Mouse (Mus musculus) lung, adult 18-20 months (tissue): ENCODE measurements at regions not wholly inside any gene's neighbourhood (a gene's known extent, or its start where the extent isn't known, plus 50 kb on each side); places are given as distances from the start of the nearest gene placed in this dataset.

Experiments used
- DNase-seq, 2 experiments: peaks; one replicate each; pipeline ENCODE4 v3.0.0; 2022; ENCODE audit warnings: mixed read lengths in 2 of 2

- peak in 1 of 2 experiments; percentile 2 for DNase-seq
Observed at GRCm38 (mm10) chr14:62117532-62117931, 174.9 kb upstream of the Rnaseh2b start.

GRCm38 (mm10) chr14:62118542-62118953 is 173.8 kb upstream of the Rnaseh2b start:
- peak in 1 of 2 experiments; percentile 13 for DNase-seq

- no peak for DNase-seq
Observed at GRCm38 (mm10) chr14:62128918-62129317, 163.5 kb upstream of the Rnaseh2b start.

- DNase-seq: no peak
Observed at GRCm38 (mm10) chr14:62132353-62132816, 160.0 kb upstream of the Rnaseh2b start.

- DNase-seq: no peak
Observed at GRCm38 (mm10) chr14:62137981-62138380, 154.4 kb upstream of the Rnaseh2b start.

GRCm38 (mm10) chr14:62144385-62145030 is 147.9 kb upstream of the Rnaseh2b start:
- no peak for DNase-seq

- DNase-seq: no peak
Observed at GRCm38 (mm10) chr14:62157038-62157716, 135.2 kb upstream of the Rnaseh2b start.

- no peak for DNase-seq
Observed at GRCm38 (mm10) chr14:62159690-62160089, 132.7 kb upstream of the Rnaseh2b start.

- DNase-seq: peak; percentile 32 to 47
Observed at GRCm38 (mm10) chr14:62163120-62163796, 129.1 kb upstream of the Rnaseh2b start.

GRCm38 (mm10) chr14:62164918-62165317 is 127.5 kb upstream of the Rnaseh2b start:
- DNase-seq: no peak

- no peak for DNase-seq
Observed at GRCm38 (mm10) chr14:62166006-62166405, 126.4 kb upstream of the Rnaseh2b start.

- no peak for DNase-seq
Observed at GRCm38 (mm10) chr14:62166596-62166995, 125.8 kb upstream of the Rnaseh2b start.

GRCm38 (mm10) chr14:62167090-62167489 is 125.3 kb upstream of the Rnaseh2b start:
- DNase-seq: no peak

GRCm38 (mm10) chr14:62168711-62169110 is 123.7 kb upstream of the Rnaseh2b start:
- no peak for DNase-seq

- DNase-seq: no peak
Observed at GRCm38 (mm10) chr14:62170385-62170784, 122.0 kb upstream of the Rnaseh2b start.

- DNase-seq: no peak
Observed at GRCm38 (mm10) chr14:62171256-62172047, 120.9 kb upstream of the Rnaseh2b start.

GRCm38 (mm10) chr14:62173835-62174530 is 118.4 kb upstream of the Rnaseh2b start:
- DNase-seq: peak; percentile 9 to 16

- DNase-seq: peak in 1 of 2 experiments; percentile 2
Observed at GRCm38 (mm10) chr14:62175384-62176048, 116.9 kb upstream of the Rnaseh2b start.

- peak; percentile 10 to 34 for DNase-seq
Observed at GRCm38 (mm10) chr14:62177509-62177908, 114.9 kb upstream of the Rnaseh2b start.

- no peak for DNase-seq
Observed at GRCm38 (mm10) chr14:62187360-62187759, 105.0 kb upstream of the Rnaseh2b start.

GRCm38 (mm10) chr14:62188147-62188885 is 104.1 kb upstream of the Rnaseh2b start:
- no peak for DNase-seq
